Mouse (Mus musculus): Measurements from ENCODE around the gene Cma1. TPM values are rescaled to one million over a fixed set of nuclear protein-coding genes. Genes with fewer than 3 reads are reported as not detected.

Cma1 gene
- polyA plus RNA-seq, 1 experiment from 2014 or later: 5.8 TPM

- Histone ChIP-seq H3K27me3 (ENCODE audit: insufficient read depth, low read length) (no peaks in the 10 kb centered on the region), H3K9me3 (replicated peaks; ENCODE audit: low read length) (no peaks in the 10 kb centered on the region), H3K4me1 (replicated peaks; ENCODE audit: insufficient read depth, low read length) (no peaks in the 10 kb centered on the region), H3K36me3 (ENCODE audit: insufficient read depth, low read length) (no peaks in the 10 kb centered on the region), H3K27ac (no peak overlapping the region), H3K9ac (ENCODE audit: low read depth, low read length) (no peak overlapping the region), H3K4me2 (ENCODE audit: low read length) (no peak overlapping the region), H3K4me3 (replicated peaks; ENCODE audit: low read depth, low read length) (no peak overlapping the region)
- peak; percentile 96 for DNase-seq (ENCODE audit: low spot score)
- ATAC-seq (replicated peaks; ENCODE audit: low FRiP score, low read depth): peak; percentile 69
- peak; percentile 95 for TF ChIP-seq CTCF (IDR thresholded peaks at IDR 0.05; ENCODE audit: low read depth)
- WGBS: 36% methylated on average over 14 of the region's 14 CpGs
Observed at GRCm38 (mm10) chr14:55918240-55919082, 26.0 kb downstream of the Cma1 start.

GRCm38 (mm10) chr14:55913406-55913805 lies 31.1 kb downstream of the Cma1 start:
- 32% methylated on average over 4 of the region's 4 CpGs for WGBS
- TF ChIP-seq CTCF (IDR thresholded peaks at IDR 0.05; ENCODE audit: low read depth): no peak
- Histone ChIP-seq H3K27me3 (ENCODE audit: insufficient read depth, low read length) (no peaks in the 10 kb centered on the region), H3K9me3 (replicated peaks; ENCODE audit: low read length) (no peaks in the 10 kb centered on the region), H3K4me3 (replicated peaks; ENCODE audit: low read depth, low read length) (no peak overlapping the region), H3K4me1 (replicated peaks; ENCODE audit: insufficient read depth, low read length) (no peaks in the 10 kb centered on the region), H3K4me2 (ENCODE audit: low read length) (no peak overlapping the region), H3K27ac (no peak overlapping the region), H3K36me3 (ENCODE audit: insufficient read depth, low read length) (no peaks in the 10 kb centered on the region), H3K9ac (ENCODE audit: low read depth, low read length) (no peak overlapping the region)
- DNase-seq (ENCODE audit: low spot score): no peak
- ATAC-seq (replicated peaks; ENCODE audit: low FRiP score, low read depth): no peak

- no peak overlapping the region for H3K9ac ChIP-seq (ENCODE audit: low read depth, low read length)
- H3K27ac ChIP-seq: no peak overlapping the region
- H3K4me2 ChIP-seq (ENCODE audit: low read length): no peak overlapping the region
- ATAC-seq (replicated peaks; ENCODE audit: low FRiP score, low read depth) (no peak), DNase-seq (ENCODE audit: low spot score) (peak; percentile 48)
- 18% methylated on average over 1 of the region's 1 CpGs for WGBS
- no peaks in the 10 kb centered on the region for H3K9me3 ChIP-seq (replicated peaks; ENCODE audit: low read length)
- H3K36me3 ChIP-seq (ENCODE audit: insufficient read depth, low read length): no peaks in the 10 kb centered on the region
- H3K4me1 ChIP-seq (replicated peaks; ENCODE audit: insufficient read depth, low read length): no peaks in the 10 kb centered on the region
- no peaks in the 10 kb centered on the region for H3K27me3 ChIP-seq (ENCODE audit: insufficient read depth, low read length)
- TF ChIP-seq CTCF (IDR thresholded peaks at IDR 0.05; ENCODE audit: low read depth): peak; percentile 63
- no peak overlapping the region for H3K4me3 ChIP-seq (replicated peaks; ENCODE audit: low read depth, low read length)
Observed at GRCm38 (mm10) chr14:55905518-55905917, 39.0 kb downstream of the Cma1 start.

GRCm38 (mm10) chr14:55900414-55900755 lies 44.1 kb downstream of the Cma1 start:
- H3K27ac ChIP-seq: peak overlapping the region; percentile 90
- 4% methylated on average over 12 of the region's 12 CpGs for WGBS
- TF ChIP-seq CTCF (IDR thresholded peaks at IDR 0.05; ENCODE audit: low read depth): no peak
- no peak for DNase-seq (ENCODE audit: low spot score)
- peak overlapping the region; percentile 49 for H3K4me3 ChIP-seq (replicated peaks; ENCODE audit: low read depth, low read length)
- H3K9me3 ChIP-seq (replicated peaks; ENCODE audit: low read length): no peaks in the 10 kb centered on the region
- peak; percentile 34; the same call in 1 of the 2 replicates for ATAC-seq (replicated peaks; ENCODE audit: low FRiP score, low read depth)
- 0 out of 2 replicates have a peak, but pooled peaks cover 4% of the 10 kb centered on the region for H3K4me1 ChIP-seq (replicated peaks; ENCODE audit: insufficient read depth, low read length)
- H3K27me3 ChIP-seq (ENCODE audit: insufficient read depth, low read length): no peaks in the 10 kb centered on the region
- H3K9ac ChIP-seq (ENCODE audit: low read depth, low read length): peak overlapping the region; percentile 83
- H3K4me2 ChIP-seq (ENCODE audit: low read length): peak overlapping the region; percentile 87
- H3K36me3 ChIP-seq (ENCODE audit: insufficient read depth, low read length): peaks cover 14% of the 10 kb centered on the region; the same call in 1 of the 2 replicates

GRCm38 (mm10) chr14:55899701-55900413 lies 44.6 kb downstream of the Cma1 start, which contains the start of gene Sdr39u1:
Sdr39u1 (minus strand) TSS chr14:55900293.
- ATAC-seq (replicated peaks; ENCODE audit: low FRiP score, low read depth) (peak; percentile 95), DNase-seq (ENCODE audit: low spot score) (peak; percentile 95)
- Histone ChIP-seq H3K36me3 (ENCODE audit: insufficient read depth, low read length) (peaks cover 19% of the 10 kb centered on the region), H3K9ac (ENCODE audit: low read depth, low read length) (peak within 1 kb of the TSS; percentile 83), H3K27me3 (ENCODE audit: insufficient read depth, low read length) (no peaks in the 10 kb centered on the region), H3K4me1 (replicated peaks; ENCODE audit: insufficient read depth, low read length) (0 out of 2 replicates have a peak, but pooled peaks cover 4% of the 10 kb centered on the region), H3K9me3 (replicated peaks; ENCODE audit: low read length) (no peaks in the 10 kb centered on the region), H3K4me3 (replicated peaks; ENCODE audit: low read depth, low read length) (peak within 1 kb of the TSS; percentile 49), H3K4me2 (ENCODE audit: low read length) (peak within 1 kb of the TSS; percentile 87), H3K27ac (peak within 1 kb of the TSS; percentile 90)
- 1% methylated on average over 39 of the region's 39 CpGs for WGBS
- no peak; the same call in 1 of the 2 replicates for TF ChIP-seq CTCF (IDR thresholded peaks at IDR 0.05; ENCODE audit: low read depth)

- no peak overlapping the region for H3K4me2 ChIP-seq (ENCODE audit: low read length)
- no peak for ATAC-seq (replicated peaks; ENCODE audit: low FRiP score, low read depth)
- 0 out of 2 replicates have a peak, but pooled peaks cover 4% of the 10 kb centered on the region for H3K4me1 ChIP-seq (replicated peaks; ENCODE audit: insufficient read depth, low read length)
- peaks cover 28% of the 10 kb centered on the region for H3K36me3 ChIP-seq (ENCODE audit: insufficient read depth, low read length)
- H3K27ac ChIP-seq: 0 out of 2 replicates have a peak overlapping the region, but pooled peaks have one; percentile 90
- TF ChIP-seq CTCF (IDR thresholded peaks at IDR 0.05; ENCODE audit: low read depth): no peak
- WGBS: 87% methylated on average over 7 of the region's 7 CpGs
- H3K4me3 ChIP-seq (replicated peaks; ENCODE audit: low read depth, low read length): no peak overlapping the region
- H3K27me3 ChIP-seq (ENCODE audit: insufficient read depth, low read length): no peaks in the 10 kb centered on the region
- DNase-seq (ENCODE audit: low spot score): no peak
- H3K9me3 ChIP-seq (replicated peaks; ENCODE audit: low read length): no peaks in the 10 kb centered on the region
- H3K9ac ChIP-seq (ENCODE audit: low read depth, low read length): peak overlapping the region; percentile 83
Observed at GRCm38 (mm10) chr14:55898947-55899346, 45.5 kb downstream of the Cma1 start.

Data from kidney, postnatal 0 days (tissue).